Mouse (Mus musculus) natural killer cell, adult 2 months (primary cell): ENCODE results near the gene Tmed3.
A peak's percentile ranks its signal among the peaks of the same experiment; 100 is the strongest.

ENCODE experiments used
- DNase-seq, 2 experiments: peaks; one replicate each; pipeline ENCODE4 v3.0.0; 2022; ENCODE audit warnings: low spot score in 2 of 2

Gene Tmed3

DNA sequence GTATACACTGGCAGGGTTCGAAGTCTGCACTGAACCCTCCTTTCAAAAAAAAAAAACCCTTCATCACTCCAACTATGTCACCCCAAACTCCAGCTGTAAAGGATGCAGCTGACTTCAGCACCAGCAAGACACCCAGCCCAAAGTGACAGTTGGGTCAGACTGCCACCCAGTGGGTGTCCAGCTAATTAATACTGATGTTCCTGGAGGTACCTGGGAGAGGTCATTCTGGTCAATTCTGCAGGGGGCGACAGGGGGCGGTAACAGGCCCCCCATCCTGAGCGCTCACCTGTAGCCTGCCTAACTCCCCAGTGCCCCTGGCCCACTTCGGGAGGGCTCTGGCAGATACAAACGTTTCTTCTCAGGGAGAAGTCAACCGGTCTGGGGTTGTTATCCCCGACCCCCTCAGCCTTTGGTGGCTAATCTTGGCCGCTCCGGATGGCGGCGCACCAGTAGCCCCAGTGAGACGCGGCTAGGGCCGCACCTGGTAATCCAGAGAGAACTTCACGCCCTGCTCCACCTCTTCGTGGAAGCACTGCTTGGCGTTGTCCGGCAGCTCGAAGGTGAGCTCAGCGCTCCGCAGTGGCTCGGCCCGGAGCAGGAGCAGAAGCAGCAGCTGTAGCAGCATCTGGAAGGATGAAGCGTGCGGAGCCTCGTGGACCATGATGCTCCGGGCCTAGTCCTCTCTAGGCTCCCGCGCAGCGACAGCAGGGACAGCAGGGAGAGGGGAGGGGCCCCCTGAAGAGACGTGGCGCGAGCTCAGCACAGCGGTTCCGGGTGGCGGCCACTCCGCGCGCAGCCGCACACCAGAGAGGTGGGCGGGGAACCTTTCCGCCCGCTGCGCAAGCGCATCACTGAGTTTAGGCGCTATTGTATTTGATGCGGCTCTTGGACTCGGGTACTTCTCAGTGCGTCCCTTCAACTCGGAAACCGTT lies at the start of gene Tmed3:
Gene Tmed3 (minus strand): TSS at position 804 of the 932 bp plus-strand sequence.
- peak; percentile 82 to 88 for DNase-seq

DNA sequence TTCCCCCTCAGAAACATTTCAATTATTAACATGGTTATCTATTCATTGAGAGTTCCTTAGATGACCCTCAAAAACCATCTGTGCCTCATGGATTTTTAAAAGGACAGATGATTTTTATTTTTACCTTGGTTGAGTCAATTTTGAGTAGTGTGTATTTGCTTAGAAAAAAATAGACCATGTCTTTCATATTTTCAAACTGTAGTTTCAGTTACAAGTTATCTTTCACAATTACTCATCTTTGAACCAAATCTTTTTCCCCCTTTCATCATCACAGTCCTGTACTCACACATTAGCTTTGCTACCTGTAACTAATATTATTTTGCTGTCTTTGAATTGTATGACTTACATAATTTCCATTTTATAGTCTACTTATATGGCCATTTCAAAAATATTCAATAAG lies 35.2 kb upstream of the Tmed3 start:
- DNase-seq: no peak

DNA sequence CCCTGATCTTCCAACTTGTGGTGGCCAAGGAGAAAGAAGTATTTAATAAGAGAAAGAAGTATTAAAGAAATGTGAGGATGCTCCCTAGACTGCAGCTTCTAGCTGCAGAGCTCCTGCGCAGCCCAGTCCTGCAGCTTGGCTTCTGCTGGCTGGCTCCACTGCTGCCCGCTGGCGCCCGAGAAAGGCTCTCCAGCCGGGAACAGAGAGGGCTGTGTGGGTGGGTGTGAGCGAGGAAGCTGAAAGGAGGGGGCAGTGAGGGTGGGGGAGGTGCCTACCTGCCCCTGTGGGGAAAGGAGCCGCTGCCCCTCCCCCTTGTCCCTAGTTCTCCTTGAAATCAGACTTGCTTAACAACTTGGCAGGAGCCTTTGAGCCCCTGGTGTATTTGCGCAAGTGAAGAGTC lies 33.4 kb upstream of the Tmed3 start, which contains the start of gene Ankrd34c:
Gene Ankrd34c (minus strand): TSS at position 181 of the 400 bp plus-strand sequence.
- no peak for DNase-seq

DNA sequence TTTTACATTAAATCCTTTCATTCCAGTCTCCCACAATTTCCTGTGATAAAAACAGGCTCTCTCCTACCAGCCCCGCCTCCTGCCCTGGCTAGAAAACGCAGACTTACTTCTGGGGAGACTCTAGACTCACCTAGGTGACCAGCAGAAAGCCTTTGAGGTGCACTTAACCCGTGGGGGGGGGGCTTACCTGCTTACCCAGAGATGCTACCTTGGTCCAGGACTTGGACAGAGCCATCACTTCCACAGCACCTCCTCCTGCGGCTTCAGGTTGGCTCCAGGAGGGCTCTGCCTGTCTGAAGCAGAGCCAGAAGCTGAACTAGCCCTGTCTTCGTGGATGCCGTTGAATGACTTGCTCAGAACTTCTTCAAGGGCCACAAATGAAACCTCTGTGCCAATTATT lies 33.0 kb upstream of the Tmed3 start:
- DNase-seq: no peak

DNA sequence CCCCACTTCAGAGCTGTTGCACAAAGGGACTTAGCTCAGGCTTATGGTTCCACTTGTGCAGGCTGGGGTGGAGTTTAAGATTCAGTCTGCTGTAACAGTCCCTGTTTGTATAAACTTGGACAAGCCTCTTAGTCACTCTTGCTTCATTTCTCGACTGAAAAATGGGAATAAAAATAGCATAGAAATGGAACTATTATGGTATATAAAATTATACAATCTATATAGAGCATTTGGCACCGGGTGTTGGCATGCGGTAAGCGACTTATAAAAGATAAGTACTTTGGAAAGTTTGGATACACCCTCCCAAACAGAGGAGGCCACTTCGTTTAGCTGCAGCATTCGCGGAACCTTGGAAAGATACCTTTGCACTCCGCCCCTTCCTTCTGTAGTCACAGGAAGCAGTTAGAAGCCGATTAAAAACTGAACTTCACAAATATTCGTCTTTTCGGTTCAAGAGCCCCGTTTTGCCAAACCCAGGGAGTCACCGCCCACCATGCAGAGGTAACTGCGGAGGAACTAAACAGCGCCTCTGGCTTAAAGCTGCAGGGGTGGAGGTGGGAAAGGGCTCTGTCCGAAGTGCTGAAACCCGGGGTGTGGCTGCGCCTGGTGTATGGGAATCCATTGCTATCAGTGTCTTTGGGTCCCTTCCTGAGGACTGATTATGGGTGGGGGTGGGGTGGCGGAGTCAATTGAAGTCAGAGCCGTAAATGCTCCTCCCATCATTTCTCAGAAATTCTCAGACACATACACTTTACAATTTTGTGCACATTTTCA lies 32.3 kb upstream of the Tmed3 start:
- DNase-seq: no peak

DNA sequence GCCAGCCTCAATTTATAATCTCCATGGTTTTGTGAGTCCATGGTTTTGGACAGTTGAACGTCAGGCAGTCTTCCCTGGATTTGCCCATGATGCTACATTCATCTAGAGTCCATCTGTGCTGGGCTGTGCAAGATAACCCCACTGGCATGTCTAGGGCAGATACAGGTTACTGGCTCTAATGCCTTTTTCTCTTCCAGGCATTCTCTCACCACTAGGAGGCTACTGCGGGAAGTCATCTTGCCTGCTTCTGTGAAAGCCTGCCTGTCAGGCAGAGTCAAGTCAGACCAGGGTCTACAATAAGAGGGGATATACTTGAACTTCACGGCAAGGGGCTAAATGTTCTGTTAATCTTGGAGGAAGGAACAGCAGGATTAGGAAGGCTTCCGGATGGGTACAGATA lies 2.0 kb upstream of the Tmed3 start:
- DNase-seq: peak; percentile 5 to 17

DNA sequence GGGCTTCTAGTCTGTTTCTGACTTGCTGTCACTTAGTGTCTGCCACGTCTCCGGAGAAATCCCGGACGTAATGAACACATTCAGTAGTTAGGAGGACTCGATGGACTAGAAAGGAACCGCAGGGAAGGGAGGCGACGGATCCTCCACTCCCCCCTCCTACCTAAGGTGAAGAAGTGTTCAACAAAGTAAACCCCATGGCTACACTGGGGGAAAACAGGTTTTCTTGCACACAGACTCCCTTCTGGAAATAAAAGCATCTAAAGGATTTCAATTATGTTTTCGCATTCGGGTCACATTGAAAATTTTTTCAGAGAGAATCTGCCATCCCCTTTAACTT lies 297 bp upstream of the Tmed3 start:
- no peak for DNase-seq

DNA sequence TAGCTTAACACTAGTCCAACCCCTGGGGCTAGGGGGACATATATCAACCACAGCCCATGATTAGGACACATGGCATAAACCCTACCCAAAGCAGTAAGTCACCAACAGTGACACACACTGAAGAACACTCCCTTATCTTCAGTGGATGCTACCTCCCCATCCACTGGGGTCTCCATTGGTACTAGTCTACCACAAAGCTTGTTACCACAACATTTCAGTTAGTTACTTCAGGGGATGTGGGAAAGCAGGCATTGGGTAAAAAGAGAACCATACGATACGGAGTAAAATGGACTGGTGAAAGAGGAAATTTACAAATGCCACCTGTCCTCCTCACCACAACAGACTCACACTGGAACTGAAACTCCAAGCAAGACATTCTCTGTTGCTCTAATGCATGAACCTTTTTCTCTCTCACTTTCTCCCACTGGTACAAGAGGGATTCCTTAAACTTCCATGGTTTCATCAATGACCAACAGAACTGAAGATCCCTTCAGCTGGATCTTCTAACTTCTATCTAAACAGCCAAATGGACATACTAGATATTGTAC lies 3.9 kb downstream of the Tmed3 start:
- no peak for DNase-seq

DNA sequence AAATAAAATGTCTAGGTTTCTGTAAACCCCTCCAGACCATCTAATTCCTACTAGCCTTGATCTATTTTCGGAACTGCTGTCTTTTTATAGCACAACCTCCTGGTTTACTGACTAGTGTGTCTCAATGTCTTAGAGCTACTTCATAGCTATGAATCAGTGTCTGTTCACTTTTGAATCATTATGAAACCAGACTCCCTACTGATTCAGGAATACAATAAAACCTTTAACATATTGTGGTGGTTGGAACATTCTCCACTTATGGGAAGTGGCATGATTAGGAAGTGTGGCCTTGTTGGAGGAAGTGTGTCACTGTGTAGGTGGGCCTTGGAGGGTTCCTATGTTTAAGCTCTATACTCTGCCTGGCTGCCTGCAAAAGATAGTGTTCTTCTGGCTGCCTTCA lies 9.7 kb downstream of the Tmed3 start:
- DNase-seq: no peak

DNA sequence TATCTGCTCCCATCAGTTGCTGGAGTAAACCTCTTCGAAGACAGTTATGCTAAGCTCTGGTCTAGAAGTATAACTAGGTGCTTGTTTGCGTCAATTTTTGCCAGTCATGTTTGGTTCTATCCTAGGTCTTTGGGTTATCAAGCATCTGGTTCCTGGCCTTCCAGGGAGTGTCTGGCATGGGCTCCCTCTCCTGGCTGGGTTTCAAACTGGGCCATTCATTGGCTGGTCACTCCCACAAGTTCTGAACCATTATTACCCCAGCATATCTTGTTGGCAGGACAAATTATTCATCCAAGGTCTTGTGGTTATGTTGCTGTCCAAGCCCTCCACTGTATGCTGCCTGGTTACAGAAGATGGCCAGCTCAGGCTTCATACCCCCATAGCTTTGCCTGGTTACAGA lies 11.2 kb downstream of the Tmed3 start:
- DNase-seq: no peak

DNA sequence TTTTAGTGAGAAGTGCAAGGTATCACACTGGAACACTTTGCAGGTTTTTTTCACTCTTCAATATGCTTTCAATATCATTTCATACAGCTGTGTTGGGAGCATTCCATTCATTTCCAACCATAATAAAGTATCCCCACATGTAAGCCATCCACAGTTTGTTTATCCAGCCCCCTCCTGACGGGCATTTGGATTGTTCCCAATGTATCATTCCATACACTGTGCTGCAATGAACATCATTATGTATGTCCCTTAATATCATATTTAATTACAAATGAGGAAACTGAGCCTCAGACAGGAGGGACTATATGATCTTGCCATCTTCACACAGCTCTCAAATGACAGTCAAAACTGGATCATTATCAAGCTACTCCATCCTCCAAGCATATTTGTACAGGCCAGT lies 15.7 kb downstream of the Tmed3 start:
- DNase-seq: no peak

DNA sequence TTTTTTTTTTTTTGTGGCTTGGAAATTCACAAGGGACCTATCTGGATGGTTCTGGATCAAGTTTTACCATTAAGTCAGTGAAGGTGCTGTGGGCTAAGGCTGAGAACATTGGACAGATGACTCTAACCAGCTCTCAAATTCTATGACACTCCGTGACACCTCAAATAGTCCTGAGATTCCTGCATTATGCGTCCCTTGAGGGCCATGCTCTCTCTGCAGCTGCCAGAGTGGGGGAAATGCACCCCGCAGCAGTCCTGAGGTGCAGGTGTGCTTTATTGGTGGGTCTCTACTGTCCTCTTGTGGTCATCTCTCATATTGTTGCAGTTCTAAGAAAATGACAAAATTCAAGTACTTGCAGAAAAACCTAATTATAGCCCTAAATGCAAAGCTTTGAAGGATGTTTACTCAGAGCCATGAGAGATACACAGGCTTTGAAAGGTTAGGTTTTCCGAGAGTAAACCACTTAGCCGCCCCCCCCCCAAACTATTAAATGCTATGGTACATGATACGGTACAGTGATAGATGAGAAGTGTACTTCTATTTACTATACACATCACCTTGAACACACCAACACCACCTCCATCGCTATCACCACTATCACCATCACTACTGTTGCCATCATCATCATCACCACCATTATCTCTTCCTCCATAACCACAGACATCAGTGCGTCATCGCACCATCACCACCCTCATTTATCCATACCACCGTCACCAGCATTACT lies 17.2 kb downstream of the Tmed3 start:
- DNase-seq: peak in 1 of 2 experiments; percentile 12

DNA sequence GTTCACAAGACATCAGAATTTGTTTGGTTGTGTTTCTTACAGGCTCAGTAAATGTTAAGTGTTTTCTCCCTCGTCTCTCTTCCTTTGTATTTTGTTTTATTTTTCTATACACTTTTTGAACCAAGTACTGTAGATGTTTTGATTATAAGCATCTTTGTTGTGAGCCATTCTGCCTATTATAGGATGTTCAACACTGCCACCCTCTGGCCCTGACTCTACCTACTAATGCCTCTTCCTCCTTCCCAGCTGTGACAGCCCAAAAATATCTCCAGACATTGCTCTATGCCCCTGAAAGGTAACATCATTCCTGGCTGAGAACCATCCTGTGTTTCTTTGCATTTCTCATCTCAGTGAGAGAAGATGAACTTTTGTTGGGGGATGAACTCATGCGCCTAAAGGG lies 18.6 kb downstream of the Tmed3 start:
- DNase-seq: no peak

DNA sequence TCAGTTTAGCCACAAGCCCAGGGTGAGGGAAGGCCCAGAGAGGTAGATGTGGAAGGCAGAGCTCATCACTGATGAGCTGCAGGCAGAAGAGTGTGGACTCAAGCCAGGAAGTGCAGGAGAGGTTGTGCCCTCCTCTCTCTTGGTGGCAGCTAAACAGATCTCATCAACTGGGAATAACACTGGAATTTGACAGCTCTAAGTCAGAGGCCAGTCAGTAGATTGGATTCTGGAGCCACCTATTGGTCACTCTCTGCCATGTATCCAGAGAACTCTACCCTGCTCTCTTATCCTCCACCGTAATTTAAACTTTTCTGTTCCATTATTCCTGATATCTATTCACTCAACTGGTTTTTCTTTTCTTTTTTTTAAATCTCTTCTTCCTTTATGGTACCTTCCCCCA lies 25.9 kb downstream of the Tmed3 start:
- DNase-seq: no peak

DNA sequence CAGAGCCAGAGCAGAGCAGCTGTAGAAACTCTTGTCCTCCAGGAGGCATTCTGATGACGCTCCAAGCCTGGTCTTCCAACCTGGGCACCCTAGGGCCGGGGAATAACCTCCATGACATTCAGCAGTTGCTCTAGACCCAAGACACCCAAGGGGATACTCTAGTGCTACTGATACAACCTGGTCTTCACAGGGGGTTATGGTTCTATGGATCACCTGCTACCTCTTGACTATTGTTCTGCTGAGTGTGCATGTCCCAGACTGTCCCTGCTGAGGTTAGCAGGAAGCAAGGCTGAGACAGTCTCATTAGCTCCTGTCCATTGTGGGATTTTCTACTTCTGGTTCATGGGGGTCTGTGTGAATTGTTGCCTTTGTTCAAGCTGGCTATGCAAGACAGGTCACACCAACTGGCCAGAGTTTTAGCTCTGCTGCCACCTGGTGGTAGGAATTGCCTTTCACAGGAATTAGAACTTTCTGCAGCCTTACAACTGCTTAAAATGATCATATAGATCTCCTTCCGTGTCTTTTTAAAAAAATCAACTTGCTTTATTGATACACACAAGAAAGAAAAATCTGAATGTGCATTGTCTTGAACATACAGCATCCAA lies 30.8 kb downstream of the Tmed3 start:
- peak; percentile 39 to 65 for DNase-seq

DNA sequence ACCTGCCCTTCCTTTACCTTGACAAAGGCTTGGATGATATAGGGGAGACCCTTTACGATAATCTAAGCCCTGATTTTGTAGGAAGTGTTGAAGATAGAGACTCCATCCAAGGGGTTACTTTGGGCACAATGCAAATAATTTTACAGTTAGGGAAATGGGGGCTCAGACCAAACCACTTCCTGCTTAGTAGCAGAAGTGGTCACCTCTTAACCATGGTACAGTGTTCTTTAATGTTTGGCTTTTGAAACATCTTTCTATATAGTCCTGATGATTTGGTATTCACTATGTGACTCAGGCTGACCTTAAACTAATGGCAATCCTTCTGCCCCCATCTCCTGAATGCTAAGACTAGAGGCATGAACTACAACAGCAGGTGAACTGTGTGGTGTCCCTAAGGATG lies 31.5 kb downstream of the Tmed3 start:
- DNase-seq: no peak

DNA sequence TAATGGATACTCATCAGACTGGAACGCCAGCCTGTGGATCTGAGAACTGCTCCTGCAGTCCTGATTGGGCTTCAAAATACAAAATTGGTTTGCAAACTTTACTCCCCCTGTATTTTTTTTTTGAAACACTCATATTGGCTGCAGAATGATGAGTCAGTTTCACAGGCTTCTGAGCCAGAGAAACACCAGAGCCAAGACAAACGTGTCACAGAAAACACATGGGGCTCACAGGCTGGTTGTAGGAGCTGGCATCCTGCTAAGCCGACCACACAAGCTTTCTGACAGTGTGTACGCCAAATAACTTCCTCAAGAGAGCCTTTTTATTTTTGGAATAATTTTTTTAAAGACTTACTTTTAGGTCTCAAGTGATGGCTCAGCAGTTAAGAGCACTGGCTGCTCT lies 35.0 kb downstream of the Tmed3 start:
- DNase-seq: no peak

DNA sequence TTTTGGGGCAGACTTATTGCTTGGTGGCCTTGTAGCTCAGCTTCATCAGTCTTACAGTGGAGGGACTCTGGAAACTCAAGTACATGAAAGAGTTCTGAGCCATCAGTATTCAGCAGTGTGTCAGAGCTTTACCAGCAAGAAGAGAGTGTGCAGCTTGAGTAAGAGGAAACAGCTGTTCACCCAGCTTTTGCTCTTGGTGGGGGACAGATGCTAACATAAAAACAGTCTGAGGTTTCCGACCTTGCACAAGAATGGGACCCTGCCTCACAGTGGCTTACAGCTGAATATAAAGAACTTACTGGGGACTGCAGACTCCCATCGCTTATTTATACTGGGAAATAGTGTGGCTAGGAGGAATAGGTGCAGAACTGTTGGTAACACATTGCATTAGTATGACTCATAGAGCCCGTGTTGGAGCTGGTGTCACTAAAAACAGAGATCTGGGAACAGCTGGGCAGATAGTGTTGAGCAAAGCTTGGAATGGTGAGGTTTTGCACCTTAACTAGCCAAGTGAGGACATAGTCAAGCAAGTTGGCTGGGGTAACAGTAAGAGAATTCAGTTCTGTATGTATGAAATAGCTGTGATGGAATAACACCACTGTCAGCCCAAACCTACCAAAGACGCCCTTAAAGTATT lies 37.4 kb downstream of the Tmed3 start:
- DNase-seq: no peak

DNA sequence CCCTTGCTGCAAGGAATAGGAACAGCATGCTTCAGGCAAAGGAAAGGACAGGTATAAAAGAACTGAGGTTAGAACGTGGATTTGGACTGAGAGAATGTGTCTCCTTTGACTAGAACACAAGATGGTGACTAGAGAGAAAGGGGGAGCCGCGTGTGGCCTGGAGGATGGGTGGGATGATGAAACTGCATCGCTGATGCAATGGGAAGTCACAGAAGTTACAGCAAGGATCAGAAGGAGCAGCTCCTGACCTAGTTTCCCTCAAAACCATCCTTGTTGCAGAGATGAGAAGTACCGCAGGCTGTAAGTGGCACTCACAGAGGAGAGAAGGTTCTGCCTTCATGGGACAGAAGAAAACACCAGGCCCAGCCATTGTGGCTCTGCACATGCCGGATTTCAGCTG lies 54.0 kb downstream of the Tmed3 start:
- no peak for DNase-seq
